Mouse (Mus musculus) liver, embryonic 14.5 days (tissue): ENCODE data around the gene Col4a1.

Experiments used
- CTCF ChIP-seq: IDR thresholded peaks from 2 replicates; pipeline ENCODE4 v1.5.1; 2016; ENCODE audit warnings: antibody characterized with exemption, low read depth, control low read depth
- EP300 ChIP-seq: IDR thresholded peaks from 2 replicates; pipeline ENCODE4 v1.6.1; 2016; ENCODE audit warnings: antibody characterized with exemption, low read depth

DNA sequence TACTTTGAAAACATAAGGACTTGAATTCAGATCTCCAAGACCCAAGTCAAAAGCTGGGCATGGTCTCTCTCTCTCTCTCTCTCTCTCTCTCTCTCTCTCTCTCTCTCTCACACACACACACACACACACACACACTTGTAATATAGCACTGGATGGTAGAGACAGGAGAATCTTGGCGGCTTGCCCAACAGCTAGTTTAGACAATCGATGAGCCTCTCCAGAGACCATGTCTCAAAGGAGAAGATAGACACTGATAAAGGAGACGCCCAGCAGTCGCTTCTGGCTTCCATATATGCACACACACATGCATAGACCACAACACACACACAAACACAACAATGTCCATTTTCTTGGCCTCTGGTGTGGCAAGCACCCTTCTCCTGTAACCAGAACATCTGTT is 126.2 kb downstream of the Col4a1 start:
- TF ChIP-seq CTCF (no peak), EP300 (no peak)
